Mouse (Mus musculus) lung, postnatal 0 days (tissue): ENCODE measurements at regions not wholly inside any gene's neighbourhood (a gene's known extent, or its start where the extent isn't known, plus 50 kb on each side); places are given as distances from the start of the nearest gene placed in this dataset.

Experiments
- ATAC-seq: fragments of 200-750 bp; cut with Nextera tagmentation; 2 replicates; pipeline ENCODE4 v1.8.0; 2017; ENCODE audit warnings: moderate library complexity
- DNase-seq: peaks from one replicate; pipeline ENCODE4 v3.0.0-alpha.2; 2016; ENCODE audit warnings: low spot score
- H3K27ac ChIP-seq: fragments of 300-500 bp; sonication (generic); 2 replicates; pipeline ENCODE4 v1.5.1; 2014; ENCODE audit warnings: antibody characterized with exemption, mild to moderate bottlenecking, low read length, mixed read lengths
- H3K27me3 ChIP-seq: fragments of 300-500 bp; sonication (generic); replicated peaks from 2 replicates; pipeline ENCODE4 v1.6.1; 2014; ENCODE audit warnings: low read length, mixed read lengths; ENCODE audit not compliant: insufficient read depth
- H3K36me3 ChIP-seq: fragments of 300-500 bp; sonication (generic); 2 replicates; pipeline ENCODE4 v1.6.1; 2014; ENCODE audit warnings: low read length, mixed read lengths; ENCODE audit not compliant: insufficient read depth
- H3K4me1 ChIP-seq: fragments of 300-500 bp; sonication (generic); 2 replicates; pipeline ENCODE4 v1.6.1; 2014; ENCODE audit warnings: antibody characterized with exemption, low read depth, low read length, mixed read lengths; ENCODE audit not compliant: insufficient read depth
- H3K4me2 ChIP-seq: fragments of 300-500 bp; sonication (generic); replicated peaks from 2 replicates; pipeline ENCODE4 v1.6.1; 2014; ENCODE audit warnings: low read depth, mild to moderate bottlenecking, low read length, moderate library complexity, mixed read lengths
- H3K4me3 ChIP-seq: fragments of 300-500 bp; sonication (generic); 2 replicates; pipeline ENCODE4 v1.5.1; 2014; ENCODE audit warnings: low read depth, low read length
- H3K9ac ChIP-seq: fragments of 300-500 bp; sonication (generic); replicated peaks from 2 replicates; pipeline ENCODE4 v1.6.1; 2014; ENCODE audit warnings: low read depth, mild to moderate bottlenecking
- H3K9me3 ChIP-seq: fragments of 300-500 bp; sonication (generic); 2 replicates; pipeline ENCODE4 v1.6.1; 2016; ENCODE audit warnings: low read length, mixed read lengths
- CTCF ChIP-seq: IDR thresholded peaks from 2 replicates; pipeline ENCODE4 v1.5.1; 2016; ENCODE audit warnings: antibody characterized with exemption, mild to moderate bottlenecking
- EP300 ChIP-seq: IDR thresholded peaks from 2 replicates; pipeline ENCODE4 v1.6.1; 2016; ENCODE audit warnings: antibody characterized with exemption, mild to moderate bottlenecking, control low read depth
- WGBS: fragments of 180-500 bp; shearing (Covaris S2); extraction: QIAGEN DNeasy Blood & Tissue Kit; methylation state at CpG from one replicate; pipeline ENCODE4 v1.1.7; 2014; 5-methylcytosine and 5-hydroxymethylcytosine counted together

- Histone ChIP-seq H3K27ac (no peak overlapping the region), H3K9ac (no peak overlapping the region), H3K36me3 (no peaks in the 10 kb centered on the region), H3K4me3 (no peak overlapping the region), H3K4me1 (no peaks in the 10 kb centered on the region), H3K4me2 (no peak overlapping the region), H3K27me3 (no peaks in the 10 kb centered on the region), H3K9me3 (no peaks in the 10 kb centered on the region)
- ATAC-seq = no peak
- DNase-seq = no peak
- TF ChIP-seq CTCF (no peak), EP300 (no peak)
Measured at GRCm38 (mm10) chr5:57102897-57103296, 614.9 kb upstream of the Pcdh7 start.

- TF ChIP-seq EP300 = no peak
- peak; percentile 9; the same call in 1 of the 2 replicates for TF ChIP-seq CTCF
- WGBS = 62% methylated on average over 1 of the region's 1 CpGs
- no peaks in the 10 kb centered on the region for H3K4me1 ChIP-seq
- DNase-seq (no peak), ATAC-seq (no peak)
- no peak overlapping the region for H3K4me2 ChIP-seq
- no peak overlapping the region for H3K9ac ChIP-seq
- H3K4me3 ChIP-seq = no peak overlapping the region
- no peaks in the 10 kb centered on the region for H3K9me3 ChIP-seq
- no peak overlapping the region for H3K27ac ChIP-seq
- H3K27me3 ChIP-seq = no peaks in the 10 kb centered on the region
- H3K36me3 ChIP-seq = no peaks in the 10 kb centered on the region
Measured at GRCm38 (mm10) chr5:57128478-57128877, 589.3 kb upstream of the Pcdh7 start.
